Mouse (Mus musculus) limb, embryonic 15.5 days (tissue): ENCODE measurements at regions not wholly inside any gene's neighbourhood (a gene's known extent, or its start where the extent isn't known, plus 50 kb on each side); places are given as distances from the start of the nearest gene placed in this dataset.

Experiments
- ATAC-seq: fragments of 200-750 bp; cut with Nextera tagmentation; 2 replicates; pipeline ENCODE4 v1.8.0; 2017; ENCODE audit warnings: low read depth, moderate TSS enrichment; ENCODE audit not compliant: insufficient number of reproducible peaks, low FRiP score, low TSS enrichment
- H3K27ac ChIP-seq: fragments of 300-500 bp; sonication (generic); 2 replicates; pipeline ENCODE4 v1.5.1; 2015; ENCODE audit warnings: moderate library complexity, mild to moderate bottlenecking, inconsistent platforms
- H3K27me3 ChIP-seq: fragments of 300-500 bp; sonication (generic); 2 replicates; pipeline ENCODE4 v1.6.1; 2015; ENCODE audit warnings: inconsistent platforms
- H3K36me3 ChIP-seq: fragments of 300-500 bp; sonication (generic); 2 replicates; pipeline ENCODE4 v1.6.1; 2015; ENCODE audit warnings: inconsistent platforms
- H3K4me1 ChIP-seq: fragments of 300-500 bp; sonication (generic); 2 replicates; pipeline ENCODE4 v1.6.1; 2015; ENCODE audit warnings: inconsistent platforms
- H3K4me2 ChIP-seq: fragments of 300-500 bp; sonication (generic); 2 replicates; pipeline ENCODE4 v1.6.1; 2015; ENCODE audit warnings: mild to moderate bottlenecking, inconsistent platforms
- H3K4me3 ChIP-seq: fragments of 300-500 bp; sonication (generic); 2 replicates; pipeline ENCODE4 v1.5.1; 2015; ENCODE audit warnings: mild to moderate bottlenecking, inconsistent platforms
- H3K9ac ChIP-seq: fragments of 300-500 bp; sonication (generic); 2 replicates; pipeline ENCODE4 v1.6.1; 2015; ENCODE audit warnings: inconsistent platforms
- H3K9me3 ChIP-seq: fragments of 300-500 bp; sonication (generic); 2 replicates; pipeline ENCODE4 v1.6.1; 2016; ENCODE audit warnings: inconsistent platforms
- WGBS: fragments of 180-500 bp; shearing (Covaris S2); methylation state at CpG from one replicate; pipeline ENCODE4 v1.1.7; 2015; 5-methylcytosine and 5-hydroxymethylcytosine counted together

DNA sequence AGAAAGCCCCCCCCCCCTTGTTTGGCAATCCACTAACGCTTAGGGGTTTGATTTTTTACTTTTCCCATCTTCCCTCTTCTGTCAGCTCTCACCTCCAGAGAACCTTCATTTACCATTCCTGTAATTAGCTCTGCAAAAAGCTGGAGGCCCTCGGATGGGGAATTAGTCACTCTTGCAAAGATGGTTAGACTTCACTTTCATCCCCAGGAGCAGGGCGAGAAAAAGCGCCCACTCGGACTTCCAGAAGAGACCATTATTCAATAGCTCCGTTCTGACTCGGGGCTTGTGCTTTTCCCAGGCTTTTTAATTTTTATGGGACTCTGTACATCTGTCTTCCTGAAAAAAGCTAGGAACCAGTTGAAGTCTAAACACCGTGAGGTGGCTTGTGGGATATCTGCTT is 73.7 kb upstream of the Map4k3 start:
- H3K27me3 ChIP-seq, result no peaks in the 10 kb centered on the region
- peaks cover 22% of the 10 kb centered on the region for H3K4me1 ChIP-seq
- 10% methylated on average over 8 of the region's 8 CpGs for WGBS
- H3K4me3 ChIP-seq, result peak overlapping the region; percentile 10; the same call in 1 of the 2 replicates
- no peaks in the 10 kb centered on the region for H3K9me3 ChIP-seq
- peak overlapping the region; percentile 93 for H3K27ac ChIP-seq
- H3K36me3 ChIP-seq, result no peaks in the 10 kb centered on the region
- ATAC-seq, result no peak
- no peak overlapping the region for H3K9ac ChIP-seq
- H3K4me2 ChIP-seq, result peak overlapping the region; percentile 41

DNA sequence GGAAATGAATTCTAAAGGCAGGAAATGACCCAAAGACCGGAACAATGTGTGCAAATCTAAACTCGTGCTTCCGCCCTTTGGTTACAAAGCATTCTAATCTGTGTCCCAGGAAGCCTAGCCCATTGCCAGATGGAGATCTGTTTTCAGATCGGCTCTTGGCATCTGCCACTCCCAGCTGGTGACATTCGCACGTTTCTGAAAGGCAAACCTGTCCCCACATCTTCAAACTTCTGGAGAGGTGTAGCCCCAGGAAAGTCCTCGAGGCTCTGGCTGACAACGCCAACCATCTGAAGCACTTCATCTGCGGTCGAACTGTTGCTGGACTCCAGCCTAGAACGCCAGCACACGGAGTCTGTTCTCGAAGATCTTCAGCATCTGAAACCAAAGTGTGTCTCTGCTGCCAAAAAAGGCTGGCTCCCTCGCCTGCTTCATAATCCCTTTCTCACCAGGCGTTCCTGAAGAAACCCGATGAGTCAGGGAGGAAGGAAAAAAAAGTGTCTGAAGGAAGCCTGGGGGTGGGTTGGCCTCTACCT is 73.2 kb upstream of the Map4k3 start:
- no peaks in the 10 kb centered on the region for H3K27me3 ChIP-seq
- H3K4me1 ChIP-seq, result peaks cover 22% of the 10 kb centered on the region
- H3K4me3 ChIP-seq, result peak overlapping the region; percentile 10
- no peak overlapping the region for H3K9ac ChIP-seq
- ATAC-seq, result peak; percentile 70
- peak overlapping the region; percentile 41 for H3K4me2 ChIP-seq
- no peaks in the 10 kb centered on the region for H3K9me3 ChIP-seq
- peak overlapping the region; percentile 93 for H3K27ac ChIP-seq
- no peaks in the 10 kb centered on the region for H3K36me3 ChIP-seq
- WGBS, result 5% methylated on average over 16 of the region's 16 CpGs

DNA sequence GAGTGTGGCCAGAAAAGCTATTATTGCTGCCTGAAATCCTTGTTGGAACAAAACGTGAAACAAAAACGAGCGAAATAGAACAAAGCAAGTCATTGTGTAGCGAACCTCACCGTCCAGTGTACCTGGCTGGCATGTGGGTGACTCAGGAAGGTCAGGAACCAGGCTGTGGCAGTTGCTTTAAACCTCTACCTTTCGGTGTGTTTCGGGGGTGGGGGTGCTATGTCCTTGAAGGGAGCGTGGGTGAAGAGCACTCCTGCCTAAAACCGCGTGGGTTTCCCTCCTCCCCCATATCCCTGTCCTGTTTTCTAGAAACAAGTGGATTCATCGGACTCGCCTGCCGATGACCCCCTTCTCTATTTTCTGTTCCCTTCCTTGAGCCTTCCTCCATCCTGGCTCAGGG is 72.6 kb upstream of the Map4k3 start:
- Histone ChIP-seq H3K4me1 (peaks cover 22% of the 10 kb centered on the region), H3K27me3 (no peaks in the 10 kb centered on the region), H3K9ac (no peak overlapping the region), H3K27ac (peak overlapping the region; percentile 93), H3K36me3 (no peaks in the 10 kb centered on the region), H3K4me2 (peak overlapping the region; percentile 41), H3K4me3 (no peak overlapping the region), H3K9me3 (no peaks in the 10 kb centered on the region)
- 58% methylated on average over 13 of the region's 13 CpGs for WGBS
- no peak for ATAC-seq

DNA sequence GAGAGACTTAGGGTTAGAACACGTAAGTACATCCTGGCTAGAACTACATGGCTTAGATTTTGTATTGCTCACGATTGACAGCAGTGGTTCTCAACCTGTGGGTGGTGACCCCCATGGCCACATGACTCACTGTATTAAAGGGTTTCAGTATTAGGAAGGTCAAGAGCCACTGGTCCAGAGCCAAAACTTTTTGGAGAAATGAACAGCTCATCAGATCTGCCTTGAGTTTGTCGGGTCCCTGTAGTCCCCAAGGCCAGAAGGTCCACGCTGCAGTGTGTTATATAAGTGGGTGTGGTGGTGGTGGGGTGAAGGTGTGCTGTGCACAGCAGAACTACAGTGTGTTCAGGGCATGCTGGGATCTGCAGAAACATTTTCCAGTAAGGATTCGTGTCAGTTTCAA is 72.2 kb upstream of the Map4k3 start:
- Histone ChIP-seq H3K9me3 (no peaks in the 10 kb centered on the region), H3K27ac (peak overlapping the region; percentile 93; the same call in 1 of the 2 replicates)

DNA sequence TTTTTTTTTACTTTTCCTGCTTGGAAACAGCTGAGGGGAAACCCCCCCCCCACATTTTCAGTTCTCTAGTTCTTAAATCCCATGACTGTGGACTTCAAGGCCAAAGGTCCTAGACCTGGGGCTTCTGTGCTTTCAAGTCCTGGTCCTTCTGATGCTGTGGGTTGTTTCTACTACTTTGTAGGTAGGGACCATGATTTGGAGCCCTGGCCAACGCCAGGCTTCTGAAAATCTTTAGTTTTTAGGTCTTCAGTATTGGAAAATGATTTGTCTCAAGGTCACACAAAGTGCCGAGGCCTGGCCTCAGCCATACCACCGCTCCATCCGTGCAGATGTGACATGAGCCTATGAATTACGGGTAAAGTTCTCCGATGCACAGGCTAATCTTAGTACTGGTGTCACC is 70.8 kb upstream of the Map4k3 start:
- no peaks in the 10 kb centered on the region for H3K9me3 ChIP-seq
- H3K36me3 ChIP-seq, result no peaks in the 10 kb centered on the region
- WGBS, result 95% methylated on average over 6 of the region's 6 CpGs
- H3K4me1 ChIP-seq, result peaks cover 33% of the 10 kb centered on the region
- H3K4me3 ChIP-seq, result no peak overlapping the region
- no peak for ATAC-seq
- H3K27me3 ChIP-seq, result no peaks in the 10 kb centered on the region
- no peak overlapping the region for H3K9ac ChIP-seq
- H3K27ac ChIP-seq, result no peak overlapping the region; the same call in 1 of the 2 replicates
- no peak overlapping the region for H3K4me2 ChIP-seq

More for the DNA sequence above, 72.2 kb upstream of the Map4k3 start:
- no peak overlapping the region for H3K9ac ChIP-seq
- no peak overlapping the region for H3K4me2 ChIP-seq
- no peaks in the 10 kb centered on the region for H3K27me3 ChIP-seq
- WGBS, result 54% methylated on average over 5 of the region's 5 CpGs
- no peak for ATAC-seq
- no peak overlapping the region for H3K4me3 ChIP-seq
- H3K4me1 ChIP-seq, result peaks cover 26% of the 10 kb centered on the region
- H3K36me3 ChIP-seq, result no peaks in the 10 kb centered on the region

DNA sequence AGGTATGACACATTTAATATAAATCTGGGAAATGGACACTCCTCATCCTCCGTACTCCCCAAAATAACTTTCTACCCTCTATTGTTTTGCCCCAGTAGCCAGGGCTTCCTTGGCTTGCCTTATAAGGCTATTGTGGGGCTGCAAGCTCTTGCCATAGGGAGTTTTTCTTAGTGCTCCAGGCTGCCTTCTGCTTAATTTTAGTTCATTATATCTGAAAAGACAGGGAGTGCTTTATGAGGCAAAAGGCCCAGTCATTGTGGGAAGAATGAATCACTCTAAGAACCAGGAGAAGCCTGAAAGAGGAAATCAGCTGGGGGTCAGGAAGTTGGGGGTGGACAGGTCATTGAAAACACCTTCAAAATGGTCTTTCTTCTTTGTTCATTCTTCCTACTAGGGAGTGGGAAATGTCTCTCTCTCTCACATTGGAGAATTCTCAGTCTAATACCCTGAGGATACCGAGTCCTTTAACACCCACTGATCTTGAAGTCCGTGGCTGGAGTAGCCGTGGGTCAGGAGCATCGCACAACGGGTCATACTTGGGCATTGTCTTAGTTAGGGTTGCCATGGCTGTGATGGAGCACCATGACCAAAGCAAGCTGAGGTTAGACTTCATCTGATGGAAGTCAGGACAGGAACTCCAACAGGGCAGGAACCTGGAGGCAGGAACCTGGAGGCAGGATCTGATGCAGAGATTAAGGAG is 70.1 kb upstream of the Map4k3 start:
- H3K4me1 ChIP-seq, result peaks cover 33% of the 10 kb centered on the region
- H3K4me2 ChIP-seq, result no peak overlapping the region
- no peak overlapping the region for H3K4me3 ChIP-seq
- H3K27ac ChIP-seq, result no peak overlapping the region
- no peaks in the 10 kb centered on the region for H3K9me3 ChIP-seq
- H3K27me3 ChIP-seq, result no peaks in the 10 kb centered on the region
- no peaks in the 10 kb centered on the region for H3K36me3 ChIP-seq
- 85% methylated on average over 6 of the region's 6 CpGs for WGBS
- ATAC-seq, result no peak
- H3K9ac ChIP-seq, result no peak overlapping the region

DNA sequence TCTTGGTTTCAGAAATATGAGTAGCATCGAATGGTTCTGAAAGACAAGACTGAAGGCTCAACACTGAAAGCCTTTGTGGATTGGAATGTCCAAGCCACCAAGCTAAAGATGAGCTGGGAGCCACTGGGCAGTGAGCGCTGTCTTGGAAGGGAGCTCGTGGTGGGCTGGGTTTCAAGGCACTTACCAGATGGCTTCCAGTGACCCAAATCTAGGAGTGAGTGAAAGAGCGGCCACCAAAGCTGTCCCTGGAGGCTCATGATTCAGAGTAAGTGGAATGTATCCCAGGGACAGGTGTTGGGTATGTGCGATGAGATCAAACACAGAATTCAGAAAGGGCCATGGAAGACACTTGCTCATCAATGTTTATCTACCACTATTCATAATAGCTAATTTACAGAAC is 68.5 kb upstream of the Map4k3 start:
- no peak for ATAC-seq
- Histone ChIP-seq H3K27ac (no peak overlapping the region), H3K9me3 (no peaks in the 10 kb centered on the region), H3K36me3 (no peaks in the 10 kb centered on the region), H3K4me1 (peaks cover 29% of the 10 kb centered on the region), H3K27me3 (no peaks in the 10 kb centered on the region), H3K4me2 (no peak overlapping the region), H3K4me3 (no peak overlapping the region), H3K9ac (no peak overlapping the region)
- 74% methylated on average over 5 of the region's 5 CpGs for WGBS

DNA sequence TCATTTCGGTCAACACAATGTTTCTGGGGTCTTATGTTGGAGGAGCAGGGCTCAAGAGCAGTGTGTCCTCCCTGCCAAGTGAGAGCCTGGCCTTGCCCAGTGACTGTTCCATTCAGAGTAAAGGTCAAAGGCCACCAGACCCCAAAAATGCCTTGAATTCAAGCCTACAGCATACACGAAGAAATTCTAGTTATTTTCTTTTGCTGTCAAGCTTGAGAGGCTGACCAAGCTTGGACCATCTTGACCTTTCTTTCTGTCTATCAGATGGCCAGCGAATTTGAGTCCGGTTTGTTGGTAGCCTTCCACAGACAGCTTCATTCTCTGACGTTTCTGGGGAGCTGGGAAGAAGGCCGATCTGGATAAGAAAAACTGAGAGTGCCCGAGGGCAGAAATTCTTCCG is 68.1 kb upstream of the Map4k3 start:
- H3K9ac ChIP-seq, result no peak overlapping the region
- H3K9me3 ChIP-seq, result no peaks in the 10 kb centered on the region
- no peak overlapping the region for H3K4me3 ChIP-seq
- H3K27ac ChIP-seq, result no peak overlapping the region
- peaks cover 25% of the 10 kb centered on the region for H3K4me1 ChIP-seq
- no peak overlapping the region for H3K4me2 ChIP-seq
- WGBS, result 79% methylated on average over 8 of the region's 8 CpGs
- H3K36me3 ChIP-seq, result no peaks in the 10 kb centered on the region
- no peaks in the 10 kb centered on the region for H3K27me3 ChIP-seq
- ATAC-seq, result no peak

DNA sequence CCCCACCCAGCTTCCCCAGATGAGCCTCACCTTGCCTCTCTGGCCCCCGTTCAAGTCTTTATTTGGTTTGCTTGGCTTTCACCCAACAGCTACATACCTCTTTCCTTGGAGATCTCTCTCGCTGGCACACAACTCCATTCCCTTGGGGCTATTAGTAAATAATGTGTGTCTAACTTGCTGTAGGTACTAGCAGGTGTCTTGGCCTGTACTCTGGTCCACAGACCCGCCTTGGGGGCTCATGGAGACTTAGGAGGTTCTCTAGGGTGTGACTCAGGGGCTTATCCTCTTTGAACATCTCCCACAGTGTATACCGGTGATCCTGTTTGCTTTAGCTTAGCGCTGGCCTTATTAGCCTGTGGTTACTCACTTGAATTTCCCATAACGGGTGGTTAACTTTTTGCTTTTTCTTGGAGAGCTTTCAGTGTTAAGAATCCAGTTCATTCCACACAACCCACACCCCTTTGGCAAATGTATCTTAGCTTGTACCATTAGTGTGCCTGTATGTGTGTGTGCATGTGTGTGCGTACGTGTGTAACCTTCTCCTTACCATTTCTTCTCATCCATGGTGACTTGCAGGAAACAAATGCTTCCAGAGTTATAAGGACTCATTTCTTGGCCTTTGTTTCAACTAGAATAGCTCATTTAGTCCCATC is 67.3 kb upstream of the Map4k3 start:
- no peak overlapping the region for H3K9ac ChIP-seq
- H3K4me1 ChIP-seq, result peaks cover 17% of the 10 kb centered on the region
- peak overlapping the region; percentile 22; the same call in 1 of the 2 replicates for H3K27ac ChIP-seq
- H3K4me2 ChIP-seq, result no peak overlapping the region
- ATAC-seq, result 0 out of 2 replicates have a peak, but pooled peaks have one; percentile 25
- 49% methylated on average over 8 of the region's 8 CpGs for WGBS
- H3K4me3 ChIP-seq, result no peak overlapping the region
- H3K36me3 ChIP-seq, result no peaks in the 10 kb centered on the region
- H3K9me3 ChIP-seq, result no peaks in the 10 kb centered on the region
- no peaks in the 10 kb centered on the region for H3K27me3 ChIP-seq

DNA sequence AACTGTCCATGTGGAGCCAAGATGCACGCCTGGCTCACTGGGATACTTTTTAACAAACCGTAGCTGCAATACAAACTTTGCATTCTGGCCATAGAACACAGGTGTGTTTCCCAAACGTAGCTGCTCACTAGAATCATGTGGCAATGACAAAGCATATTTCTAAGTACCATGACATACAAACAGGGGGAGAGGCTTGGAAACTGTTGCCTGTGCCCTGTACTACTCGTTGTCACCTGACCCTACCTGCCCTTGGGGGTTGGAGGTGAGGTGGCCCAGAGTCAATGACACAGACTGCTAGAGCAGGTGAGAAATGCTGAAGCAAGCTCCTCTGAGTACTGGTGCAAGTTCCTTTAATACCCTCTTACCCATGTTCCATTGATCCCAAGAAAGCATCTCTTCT is 64.3 kb upstream of the Map4k3 start:
- Histone ChIP-seq H3K4me3 (no peak overlapping the region), H3K36me3 (no peaks in the 10 kb centered on the region), H3K27ac (no peak overlapping the region), H3K9ac (no peak overlapping the region), H3K27me3 (no peaks in the 10 kb centered on the region), H3K4me1 (peaks cover 16% of the 10 kb centered on the region), H3K9me3 (no peaks in the 10 kb centered on the region), H3K4me2 (no peak overlapping the region)
- ATAC-seq, result no peak
- 62% methylated on average over 4 of the region's 4 CpGs for WGBS

DNA sequence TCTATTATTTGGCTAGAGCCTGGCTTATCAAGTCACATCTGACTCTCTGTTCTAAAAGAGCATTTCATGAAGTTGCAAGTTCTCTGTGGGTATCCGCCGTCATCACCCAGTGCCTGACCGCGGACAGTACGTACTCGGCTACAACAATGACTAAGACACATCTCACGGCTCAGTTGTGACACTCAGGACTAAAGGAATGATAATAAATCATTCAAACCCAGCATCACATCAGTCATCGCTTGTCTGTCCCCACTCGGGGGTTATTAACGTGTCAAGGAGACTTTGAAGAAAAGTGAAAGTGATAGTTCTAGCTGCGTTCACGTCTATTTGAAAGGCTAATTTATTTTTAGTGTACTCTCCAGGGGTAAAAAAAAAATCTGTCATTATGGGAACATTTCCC is 61.4 kb upstream of the Map4k3 start:
- H3K36me3 ChIP-seq, result no peaks in the 10 kb centered on the region
- H3K27me3 ChIP-seq, result no peaks in the 10 kb centered on the region
- H3K9me3 ChIP-seq, result no peaks in the 10 kb centered on the region

DNA sequence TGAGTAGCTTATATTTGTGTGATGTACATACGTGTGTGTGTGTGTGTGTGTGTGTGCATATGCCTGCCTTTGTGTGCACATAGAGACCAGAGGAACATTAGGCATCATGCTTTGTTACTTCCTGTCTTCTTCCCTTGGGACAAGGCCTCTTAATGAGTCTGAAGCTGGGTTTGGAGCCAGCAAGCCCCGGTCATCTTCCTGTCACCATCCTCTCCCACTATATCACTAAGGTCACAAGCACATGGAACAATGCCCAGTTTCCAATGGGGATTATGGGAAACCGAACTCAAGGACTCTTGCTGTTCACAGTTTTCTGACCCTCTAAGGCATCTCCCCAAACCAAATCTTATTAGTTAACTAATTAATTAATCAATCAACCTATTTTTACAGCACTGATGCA is 60.7 kb upstream of the Map4k3 start:
- H3K9me3 ChIP-seq, result no peaks in the 10 kb centered on the region
- no peak overlapping the region for H3K4me2 ChIP-seq
- no peak overlapping the region for H3K4me3 ChIP-seq
- H3K27ac ChIP-seq, result no peak overlapping the region
- ATAC-seq, result no peak
- H3K4me1 ChIP-seq, result peaks cover 11% of the 10 kb centered on the region; the same call in 1 of the 2 replicates
- no peak overlapping the region for H3K9ac ChIP-seq
- 85% methylated on average over 3 of the region's 3 CpGs for WGBS
- H3K27me3 ChIP-seq, result no peaks in the 10 kb centered on the region
- no peaks in the 10 kb centered on the region for H3K36me3 ChIP-seq

More for the DNA sequence above, 61.4 kb upstream of the Map4k3 start:
- Histone ChIP-seq H3K4me1 (peaks cover 11% of the 10 kb centered on the region; the same call in 1 of the 2 replicates), H3K4me2 (no peak overlapping the region), H3K4me3 (no peak overlapping the region), H3K27ac (no peak overlapping the region), H3K9ac (no peak overlapping the region)
- WGBS, result 70% methylated on average over 12 of the region's 12 CpGs
- no peak for ATAC-seq
